Mouse (Mus musculus) heart, postnatal 36 days (tissue): Measurements from ENCODE around the gene Doc2g. TPM values are rescaled to one million over a fixed set of nuclear protein-coding genes. Genes with fewer than 3 reads are reported as not detected.
"Not testable (repeated sequence)": the region's sequence is repeated elsewhere in the genome, so short reads cannot be mapped to it uniquely, and the experiment has no call there.

Experiments
- DNase-seq, 2 experiments: peaks; one replicate each; pipeline ENCODE4 v3.0.0; 2021 to 2022
- intact Hi-C: fragments of 180-260 bp; cut with DNase I; formaldehyde crosslinking; loops from one replicate; pipeline ENCODE4 v1.15.1; 2025
- total RNA-seq, 2 experiments: library from RNA; stranded (reverse); gene quantifications; 2 replicates each; pipeline ENCODE4 v1.2.3; 2021

Gene Doc2g
- total RNA-seq, 2 experiments from 2014 or later: 174 to 196 TPM

DNA sequence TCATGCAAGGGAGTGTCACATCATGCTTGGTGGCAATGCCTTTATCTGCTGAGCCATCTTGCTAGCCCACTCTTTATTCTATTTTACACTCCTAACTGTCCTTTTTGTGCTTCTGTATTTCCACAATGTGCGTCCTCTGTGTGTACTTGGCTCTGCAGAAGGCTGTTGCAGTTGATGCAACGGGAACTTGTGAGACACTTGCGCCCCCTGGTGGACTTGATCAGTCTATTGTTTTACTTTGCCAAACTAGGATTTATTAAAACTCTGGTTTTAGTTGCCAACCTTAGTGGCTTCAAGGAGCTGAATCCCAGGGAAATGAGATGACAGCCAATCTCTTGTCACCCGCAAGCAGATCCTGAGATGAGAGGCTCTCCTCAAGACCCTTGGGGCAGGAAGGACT is 44.7 kb downstream of the Doc2g start:
- peak; percentile 79 to 87 for DNase-seq
- intact Hi-C loops: loop anchor here (1.0 kb wide), 1 partner anchor 29 kb away; no protein-coding TSS in a partner anchor

DNA sequence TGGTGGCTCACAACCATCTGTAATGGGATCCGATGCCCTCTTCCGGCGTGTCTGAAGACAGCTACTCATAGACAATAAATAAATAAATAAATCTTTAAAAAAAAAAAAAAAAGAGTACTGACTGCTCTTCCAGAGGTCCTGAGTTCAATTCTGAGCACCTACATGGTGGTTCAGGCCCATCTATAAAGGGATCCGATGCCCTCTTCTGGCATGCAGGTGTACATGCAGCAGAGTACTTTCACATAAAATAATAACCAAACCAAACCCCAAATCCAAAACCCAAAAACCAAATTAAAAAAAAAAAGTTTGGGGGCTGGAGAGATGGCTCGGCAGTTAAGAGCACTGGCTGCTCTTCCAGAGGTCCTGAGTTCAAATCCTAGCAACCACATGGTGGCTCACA is 46.0 kb downstream of the Doc2g start:
- intact Hi-C loops: not testable (repeated sequence)

DNA sequence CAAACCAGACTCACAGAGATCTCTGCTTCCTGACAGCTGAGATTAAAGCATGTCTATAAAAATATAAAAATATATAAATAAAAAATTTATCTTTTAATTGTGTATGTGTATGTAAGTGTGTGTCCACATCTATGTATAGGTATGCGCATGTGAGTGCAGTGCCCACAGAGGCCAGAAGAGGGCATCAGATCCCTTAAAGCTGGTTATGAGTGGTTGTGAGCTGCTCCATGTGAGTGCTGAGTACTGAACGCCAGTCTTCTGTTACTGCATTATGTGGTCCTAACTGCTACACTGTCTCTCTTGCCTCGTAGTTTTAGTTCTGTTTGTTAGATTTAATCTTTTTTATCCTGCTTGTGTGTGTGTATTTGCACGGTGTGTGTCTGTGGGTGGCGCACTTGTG is 47.9 kb downstream of the Doc2g start:
- intact Hi-C loops: no loop called here
- DNase-seq: no peak

More for the DNA sequence above, 46.0 kb downstream of the Doc2g start:
- DNase-seq: not testable (repeated sequence)

DNA sequence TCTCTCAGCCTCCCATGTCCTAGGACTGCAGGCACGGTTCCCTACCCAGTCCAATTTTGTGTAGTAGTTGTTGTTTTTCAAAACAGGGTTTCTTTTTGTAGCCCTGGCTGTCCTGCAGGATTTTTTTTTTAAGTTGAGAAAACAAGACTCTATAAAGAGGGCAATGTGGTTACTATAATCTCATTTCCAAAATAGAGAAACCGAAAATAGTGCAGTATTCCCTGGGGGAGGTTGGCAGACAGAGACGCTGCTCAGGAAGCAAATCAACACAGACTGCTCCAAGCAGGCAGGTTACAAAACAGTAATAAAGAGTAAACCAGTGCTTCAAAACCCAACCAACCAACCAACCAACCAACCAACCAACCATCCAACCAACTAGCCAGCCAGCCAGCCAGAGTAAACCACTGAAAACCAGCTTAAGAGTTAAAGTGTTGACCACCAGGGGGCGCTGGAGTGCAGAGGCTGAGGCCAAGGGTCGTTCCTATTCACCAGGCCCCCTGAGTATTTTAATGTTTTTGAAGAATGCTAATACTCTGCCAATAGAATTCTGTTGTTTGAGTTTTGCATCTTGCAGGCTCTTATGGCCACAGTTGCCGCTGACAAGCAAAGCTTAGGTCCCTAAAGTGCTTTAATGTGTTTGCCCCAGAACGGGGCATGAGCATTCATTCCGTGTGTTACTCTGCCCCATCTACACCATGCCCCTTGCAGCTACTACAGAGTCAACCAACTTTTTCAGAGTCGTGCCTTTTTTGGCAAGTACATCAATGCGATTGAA is 48.8 kb downstream of the Doc2g start:
- intact Hi-C loops: loop anchor here (2.0 kb wide), 1 partner anchor 177 kb away; no protein-coding TSS in a partner anchor
- peak; percentile 72 to 83 for DNase-seq

GRCm38 (mm10) chr19:4052516-4053030 is 49.5 kb downstream of the Doc2g start:
- intact Hi-C loops: loop anchor here (2.0 kb wide), 1 partner anchor 176 kb away; no protein-coding TSS in a partner anchor

DNA sequence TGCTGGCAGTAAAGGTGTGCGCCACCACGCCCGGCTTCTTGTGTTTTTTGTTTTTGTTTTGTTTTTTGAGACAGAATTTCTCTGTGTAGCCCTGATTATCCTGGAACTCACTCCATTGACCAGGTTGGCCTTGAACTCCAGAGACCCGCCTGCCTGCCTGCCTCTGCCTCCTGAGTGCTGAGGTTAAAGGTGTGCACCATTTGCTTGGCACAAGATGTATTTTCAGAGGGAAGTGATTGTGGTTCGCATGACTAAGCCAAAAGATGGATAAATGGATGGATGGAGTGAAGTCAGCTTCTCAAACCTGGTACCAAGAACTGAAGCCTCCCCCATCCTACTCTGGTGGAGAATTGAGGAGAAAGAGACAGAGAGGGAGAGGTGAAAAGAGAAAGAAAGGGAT is 51.5 kb downstream of the Doc2g start:
- DNase-seq: no peak
- intact Hi-C loops: no loop called here

More at GRCm38 (mm10) chr19:4052516-4053030, 49.5 kb downstream of the Doc2g start:
- no peak for DNase-seq

DNA sequence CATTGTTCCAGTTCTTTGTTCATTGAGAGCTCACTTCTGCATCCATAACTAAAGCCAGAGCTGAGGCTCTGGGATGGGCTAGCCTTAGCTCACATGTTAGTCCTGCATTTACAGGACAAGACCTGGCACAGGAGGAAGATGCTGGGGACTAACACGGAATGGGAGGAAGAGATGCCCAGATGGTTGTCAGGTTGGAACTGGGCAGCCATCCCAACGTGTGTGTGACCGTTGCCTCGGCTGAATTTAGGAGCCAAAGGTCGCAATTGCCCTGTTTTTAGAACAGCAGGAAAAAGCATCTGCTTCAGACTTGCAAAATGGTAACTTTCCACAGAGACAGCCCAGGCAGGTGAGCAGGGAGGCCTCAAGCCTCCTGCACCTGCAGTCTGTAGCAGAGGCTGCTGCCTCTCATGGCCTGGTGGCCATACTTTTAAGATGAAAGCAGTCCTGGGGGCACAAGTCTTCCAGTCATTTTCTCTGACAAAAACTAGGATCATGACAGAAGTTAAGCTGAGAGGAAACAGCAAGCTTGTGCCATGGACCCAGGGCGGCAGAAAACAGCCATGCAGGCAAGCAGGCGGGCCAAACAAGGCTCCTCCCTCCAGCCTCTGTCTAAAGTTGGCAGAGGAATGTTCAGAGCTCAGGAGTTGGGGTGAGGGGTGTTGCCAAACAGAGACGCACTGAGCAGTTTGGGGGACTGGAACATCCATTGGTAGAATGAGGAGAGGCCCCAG is 52.3 kb downstream of the Doc2g start:
- DNase-seq: no peak
- intact Hi-C loops: no loop called here

- intact Hi-C loops: no loop called here
- DNase-seq: no peak
Observed at GRCm38 (mm10) chr19:4055947-4056693, 53.0 kb downstream of the Doc2g start.

Other genes with a start within 250 kb of the Doc2g start
- 10 to 100 TPM; 31.0 to 34.2 TPM for gene Kmt5b, start 235.9 kb upstream of the Doc2g start, total RNA-seq
- 10 to 100 TPM; 10.5 to 11.5 TPM for gene Chka, start 151.5 kb upstream of the Doc2g start, total RNA-seq
- 10 to 100 TPM in 1 of 2 experiments, 1 to 10 TPM in 1; 9.1 to 17.7 TPM for gene Tcirg1, start 96.2 kb upstream of the Doc2g start, total RNA-seq
- 100 to 1,000 TPM; 508 to 532 TPM for gene Ndufs8, start 90.5 kb upstream of the Doc2g start, total RNA-seq
- 1 to 10 TPM; 1.5 to 1.6 TPM for gene Aldh3b1, start 73.5 kb upstream of the Doc2g start, total RNA-seq
- 10 to 100 TPM; 16.9 to 20.6 TPM for gene Unc93b1, start 68.1 kb upstream of the Doc2g start, total RNA-seq
- under 1 TPM; 0.38 to 0.56 TPM for gene Aldh3b3, start 44.7 kb upstream of the Doc2g start, total RNA-seq
- gene Aldh3b2, start 31.0 kb upstream of the Doc2g start, total RNA-seq: under 1 TPM in 1 of 2 experiments, not detected in 1; 0.39 TPM
- gene Acy3, start 16.7 kb upstream of the Doc2g start, total RNA-seq: 10 to 100 TPM; 22.8 to 24.4 TPM
- gene Tbx10, start 10.6 kb upstream of the Doc2g start, total RNA-seq: not detected
- 100 to 1,000 TPM; 126 to 140 TPM for gene Nudt8, start 2.7 kb upstream of the Doc2g start, total RNA-seq
- gene Gm49405, start 2.7 kb upstream of the Doc2g start, total RNA-seq: 1 to 10 TPM; 1.3 to 1.4 TPM
- gene Ndufv1, start 9.5 kb downstream of the Doc2g start, total RNA-seq: 1,000 to 10,000 TPM; 1,111 to 1,164 TPM
- gene Gstp1, start 34.7 kb downstream of the Doc2g start, total RNA-seq: 100 to 1,000 TPM; 339 to 350 TPM
- 100 to 1,000 TPM; 120 to 124 TPM for gene Gstp2, start 42.7 kb downstream of the Doc2g start, total RNA-seq
- not detected for gene Gstp3, start 56.3 kb downstream of the Doc2g start, total RNA-seq
- not detected for gene Cabp2, start 78.3 kb downstream of the Doc2g start, total RNA-seq
- gene Cdk2ap2, start 93.9 kb downstream of the Doc2g start, total RNA-seq: 10 to 100 TPM; 35.3 to 39.1 TPM
- 10 to 100 TPM; 20.7 to 22.9 TPM for gene Pitpnm1, start 96.7 kb downstream of the Doc2g start, total RNA-seq
- 10 to 100 TPM; 56.8 to 64.0 TPM for gene Aip, start 122.5 kb downstream of the Doc2g start, total RNA-seq
- not detected for gene Gpr152, start 136.5 kb downstream of the Doc2g start, total RNA-seq
- gene Cabp4, start 140.7 kb downstream of the Doc2g start, total RNA-seq: under 1 TPM in 1 of 2 experiments, not detected in 1; 0.19 TPM
- gene Coro1b, start 145.3 kb downstream of the Doc2g start, total RNA-seq: 10 to 100 TPM; 52.4 to 55.6 TPM
- gene Ptprcap, start 150.3 kb downstream of the Doc2g start, total RNA-seq: 1 to 10 TPM; 1.1 to 1.3 TPM
- gene Rps6kb2, start 160.0 kb downstream of the Doc2g start, total RNA-seq: 10 to 100 TPM; 16.4 to 18.8 TPM
- gene Carns1, start 172.2 kb downstream of the Doc2g start, total RNA-seq: 10 to 100 TPM; 29.4 to 33.7 TPM
- 10 to 100 TPM in 1 of 2 experiments, 1 to 10 TPM in 1; 6.6 to 11.1 TPM for gene Tbc1d10c, start 188.0 kb downstream of the Doc2g start, total RNA-seq
- gene Ppp1ca, start 188.8 kb downstream of the Doc2g start, total RNA-seq: 100 to 1,000 TPM; 326 to 332 TPM
- 1 to 10 TPM; 5.2 to 5.3 TPM for gene Rad9a, start 198.3 kb downstream of the Doc2g start, total RNA-seq
- 1 to 10 TPM in 1 of 2 experiments, under 1 TPM in 1; 0.51 to 1.2 TPM for gene Clcf1, start 210.9 kb downstream of the Doc2g start, total RNA-seq
- not detected for gene AC109138.7, start 211.0 kb downstream of the Doc2g start, total RNA-seq
- 10 to 100 TPM; 11.9 to 13.7 TPM for gene Pold4, start 228.6 kb downstream of the Doc2g start, total RNA-seq